ENCODE assay signal across 26 mouse cellular contexts in genomic region chr14:77190158-77190557, GRCm38 (mm10).
"Had no signal": no experiment of that assay in that cellular context is flagged by ENCODE, and none has a peak within 500 bp of the region (broad histone marks: within the 10 kb centered on the region; RNA-seq: fewer than 3 reads in every experiment).

No protein-coding gene starts in this region.

- H3K4me3 ChIP-seq: gastrocnemius, adult 2 months; heart, adult 2 months; heart, embryonic 10.5 days; heart, embryonic 12.5 days; hindbrain, embryonic 10.5 days; hindbrain, embryonic 12.5 days; layer of hippocampus, adult 2 months; left cerebral cortex, adult 2 months; limb, embryonic 10.5 days; limb, embryonic 12.5 days; liver, embryonic 13.5 days; liver, embryonic 15.5 days had no signal

- H3K27ac ChIP-seq: gastrocnemius, adult 2 months; heart, adult 2 months; heart, embryonic 10.5 days; hindbrain, embryonic 10.5 days; hindbrain, embryonic 12.5 days; hindbrain, embryonic 14.5 days; layer of hippocampus, adult 2 months; left cerebral cortex, adult 2 months; limb, embryonic 10.5 days; limb, embryonic 12.5 days; liver, embryonic 13.5 days; liver, embryonic 15.5 days had no signal

- H3K27me3 ChIP-seq: heart, embryonic 12.5 days; hindbrain, embryonic 12.5 days; limb, embryonic 12.5 days; liver, embryonic 13.5 days; liver, embryonic 15.5 days had no signal

- H3K4me1 ChIP-seq: heart, embryonic 10.5 days; heart, embryonic 12.5 days; limb, embryonic 12.5 days; liver, embryonic 13.5 days; liver, embryonic 15.5 days had no signal

- H3K36me3 ChIP-seq: heart, embryonic 10.5 days; heart, embryonic 12.5 days; hindbrain, embryonic 10.5 days; hindbrain, embryonic 12.5 days; limb, embryonic 10.5 days; limb, embryonic 12.5 days; liver, embryonic 13.5 days; liver, embryonic 15.5 days had no signal

- ATAC-seq: hindbrain, embryonic 16.5 days; inflammation-experienced regulatory T-cells, adult 6 months; intestine, postnatal 0 days had no signal

- DNase-seq: gastrocnemius, adult 2 months; gastrocnemius, postnatal 10 days; gastrocnemius, postnatal 25 days; heart, adult 2 months; heart, postnatal 10 days; heart, postnatal 4 days; kidney, adult 18-20 months; kidney, adult 9 months; kidney, postnatal 14 days; kidney, postnatal 4 days; liver; liver, embryonic 13.5 days had no signal

- H3K9me3 ChIP-seq: heart, embryonic 10.5 days; heart, embryonic 12.5 days; hindbrain, embryonic 10.5 days; hindbrain, embryonic 12.5 days; limb, embryonic 10.5 days; limb, embryonic 12.5 days; liver, embryonic 13.5 days; liver, embryonic 15.5 days had no signal

- H3K9ac ChIP-seq: heart, embryonic 12.5 days; hindbrain, embryonic 12.5 days; hindbrain, embryonic 14.5 days; limb, embryonic 12.5 days; liver, embryonic 13.5 days; liver, embryonic 15.5 days had no signal

- H3K4me2 ChIP-seq: heart, embryonic 12.5 days; hindbrain, embryonic 12.5 days; hindbrain, embryonic 14.5 days; limb, embryonic 12.5 days; liver, embryonic 11.5 days; liver, embryonic 13.5 days; liver, embryonic 15.5 days had no signal
